Mouse (Mus musculus): ENCODE measurements around the gene Tmem222.

DNA sequence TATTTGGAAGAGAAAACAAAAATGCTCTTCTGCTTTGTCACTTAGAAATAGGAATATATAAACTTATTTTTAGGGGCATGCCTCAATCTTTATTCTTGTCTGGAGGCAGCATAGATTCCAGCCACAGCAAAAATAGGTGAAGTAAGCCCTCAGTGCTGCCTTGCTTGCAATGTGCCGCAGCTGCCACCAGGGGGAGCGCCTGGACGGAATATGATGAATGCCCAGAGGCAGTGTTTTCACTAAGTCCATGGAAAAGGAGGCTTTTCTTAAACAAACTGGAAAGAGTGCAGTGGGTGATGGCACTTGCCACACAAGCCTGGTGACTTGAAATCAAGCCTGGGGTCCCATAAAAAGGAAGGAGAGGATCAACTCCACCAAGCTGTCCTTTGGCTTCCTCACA lies 32.4 kb upstream of the Tmem222 start:
- TF ChIP-seq CTCF (IDR thresholded peaks at IDR 0.05; ENCODE audit: insufficient read depth, low read depth, low read length) (peak; percentile 93), POLR2A (IDR thresholded peaks at IDR 0.05; ENCODE audit: insufficient read depth, low read depth, low read length) (no peak)

Data from olfactory bulb, adult 2 months (tissue).